Mouse (Mus musculus): Measurements from ENCODE around the gene Slc22a14. TPM values are rescaled to one million over a fixed set of nuclear protein-coding genes. Genes with fewer than 3 reads are reported as not detected.

Gene Slc22a14
- polyA plus RNA-seq, 1 experiment: 0.29 TPM

GRCm38 (mm10) chr9:119201653-119202052, 163.7 kb downstream of the Slc22a14 start:
- Histone ChIP-seq H3K4me3 (ENCODE audit: insufficient read depth, low read length) (no peak overlapping the region), H3K4me1 (ENCODE audit: control insufficient read depth, insufficient read depth, low read length) (no peaks in the 10 kb centered on the region), H3K27ac (ENCODE audit: insufficient read depth, low read length) (no peak overlapping the region)
- TF ChIP-seq POLR2A (IDR thresholded peaks at IDR 0.05; ENCODE audit: extremely low read depth, insufficient read depth, low read length) (no peak), CTCF (IDR thresholded peaks at IDR 0.05; ENCODE audit: extremely low read depth, insufficient read depth, low read length) (no peak)

DNA sequence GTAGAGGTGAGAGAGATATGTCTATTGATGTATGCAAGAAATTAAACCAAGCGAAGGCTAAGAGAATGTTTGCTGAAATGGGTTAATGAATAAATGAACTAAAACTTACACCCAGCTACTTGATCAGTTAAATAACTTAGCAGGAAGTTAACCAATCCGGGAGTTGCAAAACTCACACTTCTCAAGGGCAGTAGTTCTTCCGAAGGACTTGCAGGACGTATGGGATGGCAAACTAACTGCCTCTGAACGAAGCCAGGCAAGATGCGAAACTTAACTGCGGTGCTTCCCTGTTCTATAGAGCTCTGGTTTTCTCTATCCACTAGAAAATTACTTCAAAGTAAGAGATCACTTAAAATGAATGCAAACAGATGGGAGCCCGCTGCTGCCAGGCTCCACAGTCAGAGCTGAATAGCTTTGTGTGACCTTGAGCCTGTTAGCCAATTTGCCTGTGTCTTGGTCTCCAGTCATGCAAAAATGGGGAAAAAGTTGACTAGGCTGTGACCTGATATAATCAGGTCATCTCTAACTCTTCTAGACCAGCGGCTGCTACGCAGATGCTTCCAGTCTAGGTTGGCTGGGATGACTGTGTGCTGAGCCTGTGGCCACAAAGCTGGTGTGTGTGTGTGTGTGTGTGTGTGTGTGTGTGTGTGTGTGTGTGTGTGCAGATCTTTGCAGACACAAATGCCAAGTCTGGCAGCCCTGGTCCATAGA, 166.0 kb downstream of the Slc22a14 start:
- Histone ChIP-seq H3K27ac (ENCODE audit: insufficient read depth, low read length) (no peak overlapping the region), H3K4me1 (ENCODE audit: control insufficient read depth, insufficient read depth, low read length) (no peaks in the 10 kb centered on the region), H3K4me3 (ENCODE audit: insufficient read depth, low read length) (no peak overlapping the region)
- TF ChIP-seq CTCF (IDR thresholded peaks at IDR 0.05; ENCODE audit: extremely low read depth, insufficient read depth, low read length): no peak
- no peak for TF ChIP-seq POLR2A (IDR thresholded peaks at IDR 0.05; ENCODE audit: extremely low read depth, insufficient read depth, low read length)

DNA sequence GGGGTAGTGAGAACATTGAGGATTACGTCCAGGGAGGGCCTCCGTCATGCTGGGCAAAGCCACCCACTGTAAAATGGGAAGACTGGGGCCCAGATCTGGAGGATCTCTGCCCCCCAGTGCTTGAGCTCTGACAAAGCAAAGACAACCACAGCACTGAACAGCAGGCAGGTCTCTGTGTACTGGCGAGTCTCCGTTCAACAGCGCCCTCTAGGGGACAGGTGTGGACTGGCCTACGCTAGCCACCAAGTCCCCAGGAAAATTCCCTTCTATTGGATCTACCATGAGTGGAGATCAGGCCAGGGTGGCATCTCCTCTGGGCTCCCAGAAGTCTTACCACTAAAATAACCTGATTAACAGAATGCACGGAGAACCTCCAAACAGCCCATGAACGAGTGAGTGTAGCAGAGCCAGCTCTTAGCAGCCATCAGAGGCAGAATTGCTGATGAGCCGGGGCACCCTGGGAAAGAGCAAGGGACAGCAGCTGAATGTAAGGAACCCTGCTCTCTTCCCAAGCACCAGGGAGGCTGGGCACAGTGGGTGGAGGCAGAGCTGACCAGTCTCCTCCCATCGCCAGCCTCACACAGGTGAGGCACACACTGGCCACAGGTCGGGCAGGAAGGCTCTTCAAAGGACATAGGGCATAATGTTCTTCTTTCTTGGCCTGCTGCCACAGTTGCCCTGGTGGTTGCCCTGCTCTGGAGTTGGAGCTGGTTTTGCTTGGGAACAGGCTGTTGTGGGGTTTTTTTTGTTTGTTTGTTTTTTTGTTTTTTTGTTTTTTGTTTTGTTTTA, 173.0 kb downstream of the Slc22a14 start:
- TF ChIP-seq POLR2A (IDR thresholded peaks at IDR 0.05; ENCODE audit: extremely low read depth, insufficient read depth, low read length): no peak
- peak; percentile 58 for TF ChIP-seq CTCF (IDR thresholded peaks at IDR 0.05; ENCODE audit: extremely low read depth, insufficient read depth, low read length)
- no peaks in the 10 kb centered on the region for H3K4me1 ChIP-seq (ENCODE audit: control insufficient read depth, insufficient read depth, low read length)
- no peak overlapping the region for H3K4me3 ChIP-seq (ENCODE audit: insufficient read depth, low read length)
- H3K27ac ChIP-seq (ENCODE audit: insufficient read depth, low read length): no peak overlapping the region

DNA sequence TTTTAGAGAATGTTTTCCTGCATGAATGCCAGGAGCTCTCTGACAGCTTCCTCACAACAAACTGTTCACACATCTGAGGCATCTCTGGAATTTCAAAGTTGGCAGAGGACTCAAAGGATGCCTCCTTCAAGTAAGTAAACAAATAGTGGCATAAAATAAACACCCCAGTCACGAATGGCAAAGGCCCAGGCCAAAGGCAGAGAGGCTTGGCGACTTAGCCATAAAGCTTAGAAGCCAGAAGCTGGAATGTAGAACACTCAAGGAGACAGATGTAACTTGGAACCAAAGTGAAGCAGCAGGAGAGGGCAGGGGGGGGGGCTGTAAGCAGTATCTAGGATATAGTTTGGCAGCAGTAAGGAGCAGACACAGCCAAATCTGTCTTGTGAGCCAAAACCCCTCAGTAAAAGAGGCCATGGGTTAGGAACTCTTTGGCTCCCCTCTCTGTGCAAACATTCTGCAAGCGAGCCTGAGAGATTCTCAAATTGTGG, 184.1 kb downstream of the Slc22a14 start:
- no peak for TF ChIP-seq CTCF (IDR thresholded peaks at IDR 0.05; ENCODE audit: extremely low read depth, insufficient read depth, low read length)
- TF ChIP-seq POLR2A (IDR thresholded peaks at IDR 0.05; ENCODE audit: extremely low read depth, insufficient read depth, low read length): no peak
- no peaks in the 10 kb centered on the region for H3K4me1 ChIP-seq (ENCODE audit: control insufficient read depth, insufficient read depth, low read length)
- H3K4me3 ChIP-seq (ENCODE audit: insufficient read depth, low read length): no peak overlapping the region
- H3K27ac ChIP-seq (ENCODE audit: insufficient read depth, low read length): no peak overlapping the region

DNA sequence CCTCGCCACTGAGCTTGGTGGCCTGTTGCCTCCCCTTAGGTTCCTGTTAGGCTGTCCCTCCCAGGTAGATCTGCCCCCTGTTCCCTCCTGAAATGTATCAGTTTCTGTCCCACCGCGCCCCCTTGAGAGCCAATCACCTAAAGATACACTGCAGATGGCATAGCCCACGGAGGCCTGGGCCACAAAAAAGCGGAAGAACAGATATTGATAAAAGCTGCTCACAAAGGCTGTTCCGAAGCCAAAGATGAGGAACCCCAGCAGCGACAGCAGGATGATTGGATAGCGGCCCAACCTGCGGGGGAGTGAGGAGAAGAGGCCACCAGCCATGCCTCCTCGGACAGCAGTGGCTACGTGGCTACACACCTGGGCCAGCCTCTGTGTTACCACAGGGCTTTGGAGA, 186.1 kb downstream of the Slc22a14 start:
- Histone ChIP-seq H3K4me3 (ENCODE audit: insufficient read depth, low read length) (no peak overlapping the region), H3K4me1 (ENCODE audit: control insufficient read depth, insufficient read depth, low read length) (no peaks in the 10 kb centered on the region), H3K27ac (ENCODE audit: insufficient read depth, low read length) (no peak overlapping the region)
- TF ChIP-seq CTCF (IDR thresholded peaks at IDR 0.05; ENCODE audit: extremely low read depth, insufficient read depth, low read length): no peak
- no peak for TF ChIP-seq POLR2A (IDR thresholded peaks at IDR 0.05; ENCODE audit: extremely low read depth, insufficient read depth, low read length)

DNA sequence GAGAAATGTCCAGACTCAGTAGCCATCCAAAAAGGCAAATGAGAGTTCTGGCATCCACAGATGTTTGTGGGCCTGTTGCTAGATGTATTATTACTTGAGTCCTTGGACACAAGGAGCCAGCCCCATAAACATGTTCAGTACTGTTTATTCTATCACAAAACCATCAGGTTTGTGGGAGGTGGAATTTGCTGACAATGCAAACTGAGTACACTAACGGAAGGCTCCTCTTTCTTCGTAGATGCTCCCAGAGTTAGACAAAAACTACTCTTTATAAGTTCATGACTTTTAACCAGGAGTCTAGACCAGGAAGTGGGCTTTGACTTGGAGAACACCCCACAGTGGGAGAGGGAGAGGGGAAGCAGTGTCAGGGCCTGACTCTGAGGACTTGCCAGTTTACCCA, 197.7 kb downstream of the Slc22a14 start:
- H3K4me1 ChIP-seq (ENCODE audit: control insufficient read depth, insufficient read depth, low read length): no peaks in the 10 kb centered on the region
- H3K27ac ChIP-seq (ENCODE audit: insufficient read depth, low read length): no peak overlapping the region
- TF ChIP-seq POLR2A (IDR thresholded peaks at IDR 0.05; ENCODE audit: extremely low read depth, insufficient read depth, low read length) (no peak), CTCF (IDR thresholded peaks at IDR 0.05; ENCODE audit: extremely low read depth, insufficient read depth, low read length) (no peak)
- H3K4me3 ChIP-seq (ENCODE audit: insufficient read depth, low read length): no peak overlapping the region

GRCm38 (mm10) chr9:119165548-119165947, 199.8 kb downstream of the Slc22a14 start:
- no peak overlapping the region for H3K27ac ChIP-seq (ENCODE audit: insufficient read depth, low read length)
- H3K4me3 ChIP-seq (ENCODE audit: insufficient read depth, low read length): no peak overlapping the region
- no peak for TF ChIP-seq POLR2A (IDR thresholded peaks at IDR 0.05; ENCODE audit: extremely low read depth, insufficient read depth, low read length)
- TF ChIP-seq CTCF (IDR thresholded peaks at IDR 0.05; ENCODE audit: extremely low read depth, insufficient read depth, low read length): no peak
- no peaks in the 10 kb centered on the region for H3K4me1 ChIP-seq (ENCODE audit: control insufficient read depth, insufficient read depth, low read length)

DNA sequence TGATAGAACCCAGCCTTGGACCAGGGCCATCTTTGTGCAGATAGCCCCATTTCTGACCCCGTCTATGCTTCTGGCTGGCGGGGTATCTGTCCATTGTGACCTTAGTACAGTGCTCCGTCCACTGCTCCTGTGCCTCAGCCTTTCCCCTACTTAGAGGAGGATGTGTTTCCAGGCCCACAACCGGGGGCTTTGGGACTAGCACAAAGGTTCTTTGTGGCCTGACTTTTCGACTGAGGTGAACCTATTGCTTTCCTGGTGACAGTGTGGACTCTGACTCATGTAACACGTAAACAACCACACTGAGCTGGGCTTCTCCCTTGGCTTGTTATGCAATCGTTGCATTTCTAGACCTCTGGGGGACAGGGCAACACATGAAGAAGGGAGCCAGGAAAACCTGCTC, 200.6 kb downstream of the Slc22a14 start:
- no peaks in the 10 kb centered on the region for H3K4me1 ChIP-seq (ENCODE audit: control insufficient read depth, insufficient read depth, low read length)
- no peak overlapping the region for H3K27ac ChIP-seq (ENCODE audit: insufficient read depth, low read length)
- H3K4me3 ChIP-seq (ENCODE audit: insufficient read depth, low read length): no peak overlapping the region
- TF ChIP-seq POLR2A (IDR thresholded peaks at IDR 0.05; ENCODE audit: extremely low read depth, insufficient read depth, low read length) (no peak), CTCF (IDR thresholded peaks at IDR 0.05; ENCODE audit: extremely low read depth, insufficient read depth, low read length) (no peak)

- Histone ChIP-seq H3K4me3 (ENCODE audit: insufficient read depth, low read length) (no peak overlapping the region), H3K27ac (ENCODE audit: insufficient read depth, low read length) (no peak overlapping the region), H3K4me1 (ENCODE audit: control insufficient read depth, insufficient read depth, low read length) (no peaks in the 10 kb centered on the region)
- TF ChIP-seq POLR2A (IDR thresholded peaks at IDR 0.05; ENCODE audit: extremely low read depth, insufficient read depth, low read length): no peak
- no peak for TF ChIP-seq CTCF (IDR thresholded peaks at IDR 0.05; ENCODE audit: extremely low read depth, insufficient read depth, low read length)
Observed at GRCm38 (mm10) chr9:119160689-119161088, 204.7 kb downstream of the Slc22a14 start.

GRCm38 (mm10) chr9:119158861-119159260, 206.5 kb downstream of the Slc22a14 start, which contains the start of gene Gm47289:
Gene Gm47289, plus strand, starts transcription at chr9:119159161.
- Histone ChIP-seq H3K4me1 (ENCODE audit: control insufficient read depth, insufficient read depth, low read length) (no peaks in the 10 kb centered on the region), H3K27ac (ENCODE audit: insufficient read depth, low read length) (no peak within 1 kb of the TSS), H3K4me3 (ENCODE audit: insufficient read depth, low read length) (no peak within 1 kb of the TSS)
- no peak for TF ChIP-seq CTCF (IDR thresholded peaks at IDR 0.05; ENCODE audit: extremely low read depth, insufficient read depth, low read length)
- TF ChIP-seq POLR2A (IDR thresholded peaks at IDR 0.05; ENCODE audit: extremely low read depth, insufficient read depth, low read length): no peak
